Mouse (Mus musculus) lung, adult 18-20 months (tissue): ENCODE measurements around the gene Ccdc33.
A peak's percentile ranks its signal among the peaks of the same experiment; 100 is the strongest.

Source experiments
- DNase-seq, 2 experiments: peaks; one replicate each; pipeline ENCODE4 v3.0.0; 2022; ENCODE audit warnings: mixed read lengths in 2 of 2

Ccdc33 gene

GRCm38 (mm10) chr9:58128926-58129413 is 10.3 kb upstream of the Ccdc33 start:
- DNase-seq, result no peak

DNA sequence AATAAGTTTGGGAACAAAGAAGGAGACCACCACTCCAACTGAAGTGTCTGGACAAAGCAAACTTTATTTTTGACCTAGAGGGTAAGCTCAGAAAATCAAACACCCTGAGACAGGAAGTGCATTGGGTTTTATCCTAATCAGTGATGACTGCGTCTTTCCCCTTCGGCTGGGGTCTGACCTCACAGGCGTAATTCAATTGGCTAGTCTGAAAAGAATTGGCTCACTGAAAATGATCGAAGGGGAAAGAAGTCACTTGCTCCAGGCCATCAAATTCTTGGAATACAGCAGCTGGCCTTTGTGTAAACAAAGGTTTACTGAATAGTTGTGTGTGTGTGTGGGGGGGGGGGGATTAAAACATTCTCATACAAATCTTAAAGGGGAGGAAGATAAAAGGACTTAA is 7.2 kb upstream of the Ccdc33 start:
- no peak for DNase-seq

DNA sequence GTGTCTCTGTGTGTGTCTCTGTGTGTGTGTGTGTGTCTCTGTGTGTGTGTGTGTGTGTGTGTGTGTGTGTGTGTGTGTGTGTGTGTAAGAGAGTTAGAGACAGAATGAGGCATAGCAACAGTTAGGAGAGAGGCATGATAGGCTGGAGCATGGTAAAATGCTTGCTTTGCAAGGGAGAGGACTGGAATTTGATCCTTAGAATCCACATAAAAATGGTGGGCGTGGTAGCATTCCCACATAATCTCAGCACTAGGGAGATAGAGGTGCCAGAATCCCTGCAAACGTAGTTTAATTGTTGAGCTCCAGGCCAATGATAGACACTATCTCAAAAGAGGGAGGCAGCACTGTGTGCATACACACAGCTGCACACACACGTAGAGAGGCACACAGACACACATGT is 6.5 kb upstream of the Ccdc33 start:
- no peak for DNase-seq

GRCm38 (mm10) chr9:58116024-58116651 is 2.5 kb downstream of the Ccdc33 start:
- no peak for DNase-seq

DNA sequence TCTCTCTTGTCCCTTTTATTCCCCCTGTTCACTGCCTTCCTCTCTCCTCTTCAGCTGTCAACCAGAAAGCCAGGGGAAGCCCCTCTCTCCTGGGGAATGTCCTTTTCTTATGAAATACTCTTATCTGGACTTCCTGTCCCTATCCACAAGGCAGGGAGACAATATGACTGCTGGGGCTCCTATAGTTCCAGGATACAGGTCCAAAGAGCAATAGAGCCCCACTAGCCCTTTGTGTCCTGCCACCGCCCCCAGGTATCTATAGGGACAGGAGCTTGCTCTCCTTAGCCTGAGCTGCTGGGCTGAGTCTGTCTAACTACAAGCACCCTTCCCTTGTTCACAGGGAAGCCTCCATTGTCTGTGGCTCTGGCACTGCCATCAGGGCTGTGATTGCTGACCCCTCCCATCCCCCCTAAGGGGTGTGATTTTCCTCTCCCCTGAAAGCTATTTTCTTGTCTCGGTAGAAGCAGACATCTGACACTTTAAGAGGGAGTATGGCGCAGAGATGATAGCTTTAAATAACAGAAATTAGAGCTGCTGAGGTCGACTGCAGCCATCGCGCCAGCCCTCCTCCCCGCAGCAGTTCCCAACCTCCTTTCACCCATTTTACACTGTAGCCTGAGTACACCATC is 3.2 kb downstream of the Ccdc33 start:
- no peak for DNase-seq

GRCm38 (mm10) chr9:58114019-58114418 is 4.6 kb downstream of the Ccdc33 start:
- DNase-seq, result no peak

GRCm38 (mm10) chr9:58113279-58113884 is 5.2 kb downstream of the Ccdc33 start:
- peak in 1 of 2 experiments; percentile 31 for DNase-seq

GRCm38 (mm10) chr9:58112866-58113278 is 5.8 kb downstream of the Ccdc33 start:
- DNase-seq, result no peak

DNA sequence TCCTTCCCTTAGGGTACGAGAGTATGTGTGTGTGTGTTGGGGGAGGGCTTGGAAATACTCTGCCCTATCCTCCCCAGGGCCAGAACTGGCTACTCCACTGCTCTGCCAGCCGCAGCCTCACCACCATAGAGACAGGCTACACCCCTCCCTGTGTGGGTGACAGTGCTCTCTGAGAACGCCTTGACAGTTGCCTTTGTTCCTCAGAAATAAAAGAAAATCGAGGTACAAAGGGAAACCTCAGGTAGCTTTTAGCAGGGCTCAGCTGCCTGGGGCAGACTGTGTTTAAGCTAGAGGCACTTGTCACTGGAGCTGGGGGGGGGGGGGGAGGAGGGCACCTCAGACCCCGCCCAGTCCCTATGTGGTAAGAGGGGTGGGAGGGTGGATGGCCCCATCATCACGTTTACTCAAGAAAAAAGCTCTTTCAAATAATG is 6.3 kb downstream of the Ccdc33 start:
- DNase-seq, result no peak

DNA sequence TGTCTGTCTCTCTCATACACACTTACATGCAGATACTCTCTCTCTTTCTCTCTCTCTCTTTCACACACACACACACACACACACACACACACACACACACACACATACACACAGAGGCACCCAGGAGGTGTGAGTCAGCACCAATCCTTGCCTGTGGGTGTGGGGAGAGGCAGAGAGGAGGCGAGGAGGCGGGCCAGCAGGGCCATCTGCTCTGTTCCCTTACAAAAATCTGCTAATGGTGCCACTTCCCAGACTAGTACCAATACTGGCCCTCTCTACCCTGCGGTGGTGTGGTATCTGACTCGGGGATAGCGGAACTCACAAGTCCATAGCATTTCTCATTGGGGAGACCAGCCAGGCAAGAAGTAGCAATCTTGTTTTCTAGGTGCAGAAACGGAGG is 7.2 kb downstream of the Ccdc33 start:
- no peak for DNase-seq

DNA sequence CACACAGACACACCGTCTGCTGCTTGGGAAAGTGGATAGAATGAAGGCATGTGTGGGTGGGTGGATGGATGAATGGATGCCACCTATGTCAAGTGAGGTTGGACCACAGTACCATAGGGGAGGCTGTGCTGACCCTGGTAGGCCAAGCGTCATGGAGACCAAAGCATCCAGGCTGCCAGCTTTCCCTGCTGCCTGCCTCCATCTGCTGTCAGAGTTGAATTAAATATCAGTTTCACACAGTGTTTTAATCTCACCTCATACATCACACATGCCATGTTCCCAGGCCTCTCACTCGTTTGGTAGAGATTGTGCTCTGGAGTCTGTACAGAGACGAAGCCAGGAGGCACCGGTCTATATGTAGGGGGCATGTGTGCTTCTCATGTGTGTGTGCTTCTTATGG is 7.8 kb downstream of the Ccdc33 start:
- DNase-seq, result no peak

GRCm38 (mm10) chr9:58107494-58107893 is 11.1 kb downstream of the Ccdc33 start:
- DNase-seq, result no peak

DNA sequence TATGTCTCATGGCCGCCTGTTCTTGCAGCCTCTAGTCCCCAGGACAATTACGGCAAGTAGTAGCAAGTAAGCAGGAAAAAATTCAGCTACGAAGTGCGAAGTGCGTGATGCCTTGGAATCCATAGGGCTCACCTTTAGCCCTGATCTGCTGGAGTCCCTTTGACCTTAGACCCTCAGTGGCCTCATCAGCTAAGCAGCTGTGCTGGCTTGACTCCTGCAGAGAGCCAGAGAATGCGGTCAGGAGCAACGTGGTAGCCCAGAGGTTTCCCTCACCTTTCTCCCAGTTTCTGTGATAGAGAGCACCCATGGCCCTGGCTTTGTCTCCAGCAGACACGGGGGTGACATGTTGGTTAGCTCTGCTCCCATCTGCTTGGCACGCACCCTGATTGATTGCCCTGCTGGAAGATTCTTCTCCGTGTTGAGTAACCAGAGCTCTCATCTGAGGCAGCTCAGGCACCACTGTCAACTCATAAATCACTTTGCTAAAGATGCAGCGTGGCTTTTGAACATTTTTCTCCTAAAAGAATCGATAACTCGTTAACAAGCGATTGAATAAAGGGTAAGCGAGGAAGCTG is 12.9 kb downstream of the Ccdc33 start:
- DNase-seq, result no peak

GRCm38 (mm10) chr9:58103647-58104046 is 15.0 kb downstream of the Ccdc33 start:
- DNase-seq, result no peak

DNA sequence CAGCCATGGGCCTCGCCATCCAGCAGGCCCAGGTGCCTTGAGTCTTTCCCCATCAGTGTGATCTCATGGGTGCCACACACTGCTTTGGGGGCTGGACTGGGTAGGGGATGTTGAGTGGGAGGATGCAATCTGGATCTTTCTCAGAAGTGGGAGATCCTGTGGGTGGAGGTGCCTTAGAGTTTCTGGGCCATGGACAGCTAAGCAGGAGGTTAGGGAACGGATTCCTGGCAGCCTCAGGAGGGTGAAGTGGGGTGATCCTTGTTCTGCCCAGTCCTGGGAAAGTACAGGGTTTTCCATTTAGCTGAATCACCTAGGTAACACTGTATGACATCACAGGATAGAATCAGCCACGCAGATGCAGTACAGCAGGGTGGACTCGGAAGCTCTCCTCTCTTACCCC is 16.6 kb downstream of the Ccdc33 start:
- DNase-seq, result no peak

GRCm38 (mm10) chr9:58099836-58100565 is 18.6 kb downstream of the Ccdc33 start:
- no peak for DNase-seq

- no peak for DNase-seq
These were observed 21.9 kb downstream of the Ccdc33 start for GRCm38 (mm10) chr9:58096629-58097301.

- DNase-seq, result no peak
These were observed 22.6 kb downstream of the Ccdc33 start for GRCm38 (mm10) chr9:58095977-58096376.

- DNase-seq, result no peak
These were observed 24.8 kb downstream of the Ccdc33 start for GRCm38 (mm10) chr9:58093776-58094175.

GRCm38 (mm10) chr9:58092581-58093269 is 25.9 kb downstream of the Ccdc33 start:
- peak; percentile 18 to 21 for DNase-seq

DNA sequence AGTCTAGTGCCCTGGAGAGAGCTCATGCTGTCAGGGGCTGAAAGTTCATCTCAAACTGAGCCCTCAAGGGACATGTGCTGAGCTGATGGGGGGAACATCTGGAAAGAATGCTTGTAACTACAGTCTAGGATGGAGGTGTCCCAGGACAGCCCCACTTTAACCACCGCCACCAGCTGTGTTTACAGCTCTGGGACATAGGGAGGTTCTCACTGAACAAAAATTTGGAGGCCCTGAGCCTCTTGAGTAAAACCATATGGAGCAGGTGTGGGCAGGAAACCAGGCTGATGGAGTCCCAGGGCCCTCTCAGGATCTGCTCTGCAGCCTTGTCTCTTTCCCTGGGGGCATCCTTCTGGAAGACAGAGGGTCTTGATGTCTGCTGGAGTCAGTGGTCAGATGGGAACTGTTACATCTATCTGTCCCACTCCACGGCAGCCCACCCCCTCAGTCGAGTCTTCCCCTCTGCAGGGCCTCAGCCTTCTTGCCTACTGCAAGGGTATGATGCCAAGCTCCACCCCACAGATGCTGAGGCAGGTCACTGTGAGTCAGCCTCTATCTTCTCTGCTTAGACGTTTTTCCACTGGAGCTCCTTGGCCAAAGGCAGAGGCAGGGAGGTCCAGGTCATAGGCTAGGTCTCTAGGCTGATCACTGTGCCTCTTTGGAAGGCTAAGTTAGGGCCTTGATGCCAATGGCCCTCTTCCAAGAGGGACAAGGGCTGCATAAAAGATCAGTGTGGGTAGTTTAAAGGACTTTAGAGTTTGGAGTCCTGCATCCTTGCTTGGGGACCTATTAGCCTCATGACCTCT is 26.8 kb downstream of the Ccdc33 start:
- DNase-seq, result peak in 1 of 2 experiments; percentile 4
